Mouse (Mus musculus): ENCODE measurements around the gene Ppp4c.

GRCm38 (mm10) chr7:126782693-126783092 is 9.6 kb downstream of the Ppp4c start:
- TF ChIP-seq POLR2AphosphoS2 (IDR thresholded peaks at IDR 0.05; ENCODE audit: insufficient read length, low read depth) (no peak), POLR2A (IDR thresholded peaks at IDR 0.05; ENCODE audit: insufficient read length, low read depth) (no peak), MYOG (IDR thresholded peaks at IDR 0.05; ENCODE audit: control insufficient read depth in 1 of 3, insufficient read depth in 1 of 3, insufficient read length in 2 of 3, low read depth in 2 of 3) (no peak), E2F4 (IDR thresholded peaks at IDR 0.05; ENCODE audit: insufficient read depth) (no peak), MYOD1 (IDR thresholded peaks at IDR 0.05; ENCODE audit: control insufficient read depth in 1 of 3, insufficient read length in 2 of 3, low read depth in 2 of 3) (no peak), USF1 (IDR thresholded peaks at IDR 0.05; ENCODE audit: low read depth) (no peak), CEBPB (IDR thresholded peaks at IDR 0.05; ENCODE audit: insufficient read depth, poor library complexity, severe bottlenecking) (no peak), TCF12 (IDR thresholded peaks at IDR 0.05; ENCODE audit: insufficient read depth, poor library complexity, severe bottlenecking) (no peak), MAX (IDR thresholded peaks at IDR 0.05; ENCODE audit: low read depth) (no peak), REST (IDR thresholded peaks at IDR 0.05; ENCODE audit: insufficient read depth, insufficient read length) (no peak), TCF3 (IDR thresholded peaks at IDR 0.05; ENCODE audit: insufficient read length, low read depth) (no peak)
